Mouse (Mus musculus) A20 (cell line): ENCODE results near the gene Gm10803.
"Not testable (repeated sequence)": the region's sequence is repeated elsewhere in the genome, so short reads cannot be mapped to it uniquely, and the experiment has no call there.

Source experiments
- DNase-seq: peaks from one replicate; pipeline ENCODE4 v3.0.0-alpha.2; 2011; ENCODE audit warnings: low read depth, low spot score

The Gm10803 gene

GRCm38 (mm10) chr2:93560268-93560667 is at the start of gene Gm10803:
TSS of gene Gm10803 (plus strand) at chr2:93560568.
- not testable (repeated sequence) for DNase-seq

GRCm38 (mm10) chr2:93510839-93511238 is 49.5 kb upstream of the Gm10803 start:
- DNase-seq: no peak

GRCm38 (mm10) chr2:93512130-93512529 is 48.2 kb upstream of the Gm10803 start:
- DNase-seq: no peak

- no peak for DNase-seq
Measured at GRCm38 (mm10) chr2:93515246-93515645, 45.1 kb upstream of the Gm10803 start.

- no peak for DNase-seq
Measured at GRCm38 (mm10) chr2:93521042-93521441, 39.3 kb upstream of the Gm10803 start.

GRCm38 (mm10) chr2:93521571-93521970 is 38.8 kb upstream of the Gm10803 start:
- no peak for DNase-seq

GRCm38 (mm10) chr2:93522005-93522404 is 38.4 kb upstream of the Gm10803 start:
- no peak for DNase-seq

- no peak for DNase-seq
Measured at GRCm38 (mm10) chr2:93525033-93525762, 35.2 kb upstream of the Gm10803 start.

- DNase-seq: no peak
Measured at GRCm38 (mm10) chr2:93529602-93530001, 30.8 kb upstream of the Gm10803 start.

- DNase-seq: no peak
Measured at GRCm38 (mm10) chr2:93533891-93534290, 26.5 kb upstream of the Gm10803 start.

GRCm38 (mm10) chr2:93537385-93537967 is 22.9 kb upstream of the Gm10803 start:
- peak; percentile 20 for DNase-seq

- no peak for DNase-seq
Measured at GRCm38 (mm10) chr2:93538140-93538539, 22.2 kb upstream of the Gm10803 start.

- DNase-seq: no peak
Measured at GRCm38 (mm10) chr2:93541771-93542170, 18.6 kb upstream of the Gm10803 start.

- peak; percentile 22 for DNase-seq
Measured at GRCm38 (mm10) chr2:93552676-93553521, 7.5 kb upstream of the Gm10803 start.

- DNase-seq: no peak
Measured at GRCm38 (mm10) chr2:93553905-93554304, 6.5 kb upstream of the Gm10803 start.

GRCm38 (mm10) chr2:93565647-93566046 is 5.3 kb downstream of the Gm10803 start:
- DNase-seq: no peak

- DNase-seq: peak; percentile 10
Measured at GRCm38 (mm10) chr2:93567675-93568074, 7.3 kb downstream of the Gm10803 start.

- no peak for DNase-seq
Measured at GRCm38 (mm10) chr2:93572565-93572964, 12.2 kb downstream of the Gm10803 start.

GRCm38 (mm10) chr2:93581271-93581670 is 20.9 kb downstream of the Gm10803 start:
- DNase-seq: no peak

- DNase-seq: no peak
Measured at GRCm38 (mm10) chr2:93585821-93586220, 25.5 kb downstream of the Gm10803 start.

GRCm38 (mm10) chr2:93587446-93587845 is 27.1 kb downstream of the Gm10803 start:
- no peak for DNase-seq

GRCm38 (mm10) chr2:93589875-93590274 is 29.5 kb downstream of the Gm10803 start:
- peak; percentile 7 for DNase-seq
